Mouse (Mus musculus) right cerebral cortex, postnatal 4 days (tissue): Measurements from ENCODE around the gene Lrrn4cl.
"Not testable (repeated sequence)": the region's sequence is repeated elsewhere in the genome, so short reads cannot be mapped to it uniquely, and the experiment has no call there.

Experiments
- DNase-seq: peaks from one replicate; pipeline ENCODE4 v3.0.0-alpha.2; 2022

Lrrn4cl gene

DNA sequence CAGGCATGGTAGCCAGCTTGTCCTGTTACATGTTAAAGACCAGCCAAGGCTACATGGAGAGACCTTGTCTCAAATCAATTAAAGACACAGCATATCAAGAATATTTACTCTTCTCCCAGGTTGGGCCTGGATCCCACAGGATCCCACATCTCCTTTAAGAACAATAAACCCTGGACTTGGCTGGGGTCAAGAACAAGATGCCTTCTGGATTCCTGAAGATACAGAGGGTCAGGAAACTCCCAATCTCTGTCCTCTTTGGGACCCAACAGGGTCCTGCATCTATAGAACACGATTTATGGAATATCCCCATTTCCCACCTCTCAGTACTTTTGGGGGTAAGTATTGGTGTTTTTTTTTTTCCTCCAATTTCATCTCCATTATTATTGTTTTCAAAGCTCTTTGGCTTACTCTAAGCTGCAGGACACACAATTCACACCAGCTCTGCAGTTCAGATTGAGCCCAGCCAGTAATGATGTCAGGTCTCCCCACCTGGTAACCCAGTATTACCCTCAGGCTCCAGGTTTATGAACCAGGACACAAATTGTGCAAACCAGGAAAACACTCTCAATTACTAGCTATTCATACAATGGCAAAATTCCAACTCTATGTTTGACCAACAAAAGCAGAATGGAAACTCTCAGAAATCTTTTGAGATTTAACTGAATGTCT, 36.5 kb downstream of the Lrrn4cl start:
- DNase-seq = no peak

DNA sequence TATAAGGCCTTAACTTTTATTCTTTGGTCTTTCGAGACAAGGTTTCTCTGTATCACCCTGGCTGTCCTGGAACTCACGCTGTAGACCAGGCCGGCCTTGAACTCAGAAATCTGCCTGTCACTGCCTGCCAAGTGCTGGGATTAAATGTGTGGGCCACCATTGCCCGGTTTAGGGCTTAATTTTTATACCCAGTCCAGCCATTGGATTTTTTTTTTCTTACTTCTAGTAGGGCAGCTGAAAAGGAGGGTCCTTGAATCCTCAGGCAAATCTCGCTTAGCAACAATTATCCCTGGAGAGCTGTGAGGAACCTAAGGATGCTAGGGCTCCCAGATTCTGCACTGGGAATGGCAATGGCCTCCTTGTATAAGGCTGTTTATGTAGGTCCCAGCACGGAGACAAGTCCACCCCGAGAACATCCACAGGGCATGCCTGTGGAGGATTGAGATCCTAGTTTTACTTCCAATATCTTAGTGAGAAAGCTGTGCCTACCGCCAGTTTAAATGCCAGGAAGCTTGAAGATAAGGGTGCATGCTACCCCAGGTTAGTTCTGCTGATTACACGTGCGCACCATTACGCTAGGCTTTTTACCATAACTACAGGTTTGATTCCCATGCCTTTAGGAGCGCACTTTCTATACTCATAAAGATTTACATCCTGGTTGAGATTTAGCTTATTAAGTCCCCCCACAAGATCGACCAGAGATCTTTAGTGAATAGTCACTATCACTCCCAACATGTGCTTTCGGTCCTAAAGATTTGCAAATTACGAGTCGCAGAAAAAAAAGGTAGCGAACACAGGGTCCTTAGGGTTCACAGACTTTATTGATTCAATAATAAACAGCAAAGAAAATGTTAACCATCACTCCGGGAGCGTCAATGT, 37.3 kb downstream of the Lrrn4cl start:
- DNase-seq = no peak

GRCm38 (mm10) chr19:8888511-8889385, 38.2 kb downstream of the Lrrn4cl start, which contains the start of the genes 1810009A15Rik and Gm49416:
TSS of gene 1810009A15Rik (plus strand) at chr19:8888853.
TSS of gene Gm49416 (plus strand) at chr19:8888926.
- peak; percentile 93 for DNase-seq

- peak; percentile 82 for DNase-seq
These were observed 42.5 kb downstream of the Lrrn4cl start, which contains the start of gene Ints5 for GRCm38 (mm10) chr19:8892829-8893766. TSS of gene Ints5 (plus strand) at chr19:8893005.

- DNase-seq = no peak
These were observed 44.9 kb downstream of the Lrrn4cl start for GRCm38 (mm10) chr19:8895397-8895960.

DNA sequence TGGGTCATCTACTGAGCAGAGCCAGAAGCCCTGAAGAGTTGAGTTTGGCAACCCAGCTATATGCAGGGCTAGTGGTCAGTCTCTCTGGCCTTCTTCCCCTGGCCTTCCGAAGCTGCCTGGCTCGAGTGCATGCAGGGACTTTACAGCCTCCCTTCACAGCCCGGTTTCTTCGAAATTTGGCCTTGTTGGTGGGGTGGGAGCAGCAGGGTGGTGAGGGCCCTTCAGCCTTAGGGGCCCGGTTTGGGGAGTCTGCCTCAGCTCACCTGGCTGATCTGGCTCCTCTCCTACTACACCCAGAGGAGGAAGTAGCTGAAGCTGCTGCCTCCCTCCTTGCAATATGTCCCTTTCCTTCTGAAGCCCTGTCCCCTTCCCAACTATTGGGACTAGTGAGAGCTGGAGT, 45.7 kb downstream of the Lrrn4cl start:
- DNase-seq = not testable (repeated sequence)

DNA sequence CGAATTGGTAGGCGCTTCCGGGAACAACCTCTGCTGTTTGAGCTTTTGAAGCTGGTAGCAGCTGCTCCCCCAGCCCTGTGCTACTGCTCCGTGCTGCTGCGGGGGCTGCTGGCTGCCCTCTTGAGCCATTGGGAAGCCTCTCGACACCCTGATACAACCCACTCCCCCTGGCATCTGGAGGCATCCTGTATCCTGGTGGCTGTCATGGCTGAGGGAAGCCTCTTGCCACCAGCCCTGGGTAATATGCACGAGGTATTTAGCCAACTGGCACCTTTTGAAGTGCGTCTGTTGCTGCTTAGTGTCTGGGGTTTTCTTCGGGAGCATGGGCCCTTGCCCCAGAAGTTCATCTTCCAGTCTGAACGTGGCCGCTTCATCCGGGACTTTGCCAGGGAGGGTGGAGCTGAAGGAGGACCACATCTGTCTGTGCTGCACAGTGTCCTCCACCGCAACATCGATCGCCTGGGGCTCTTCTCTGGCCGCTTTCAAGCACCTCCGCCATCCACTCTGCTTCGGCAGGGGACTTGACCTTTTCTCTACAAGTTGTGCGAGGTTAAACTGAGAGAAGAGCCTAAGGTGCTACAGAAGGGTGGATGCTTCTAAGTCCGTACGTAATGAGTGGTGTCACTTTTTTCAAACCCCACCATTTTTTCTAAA, 46.8 kb downstream of the Lrrn4cl start:
- peak; percentile 44 for DNase-seq

GRCm38 (mm10) chr19:8897865-8898495, 47.4 kb downstream of the Lrrn4cl start, which contains the start of gene Ganab:
TSS of gene Ganab (plus strand) at chr19:8898071.
- DNase-seq = peak; percentile 92

- no peak for DNase-seq
These were observed 48.0 kb downstream of the Lrrn4cl start for GRCm38 (mm10) chr19:8898576-8898975.

- DNase-seq = no peak
These were observed 48.5 kb downstream of the Lrrn4cl start for GRCm38 (mm10) chr19:8899079-8899478.

DNA sequence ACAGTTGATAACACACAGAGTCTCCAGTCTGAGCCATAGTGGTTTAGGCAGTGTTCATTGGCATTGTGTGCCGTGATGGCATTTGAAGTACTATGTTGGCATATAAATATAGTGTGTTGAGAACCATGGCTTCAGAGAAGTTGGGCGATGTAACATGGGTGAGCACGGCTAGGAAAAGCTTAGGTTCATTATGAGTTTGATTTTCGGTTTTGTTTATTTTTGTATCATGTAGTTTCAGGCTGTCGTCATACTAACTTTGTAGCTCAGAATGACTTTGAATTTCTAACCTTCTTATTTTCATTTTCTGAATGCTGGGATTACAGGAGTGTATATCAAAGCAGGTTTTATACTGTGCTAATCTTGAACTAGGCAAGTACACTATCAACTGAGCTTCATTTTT, 52.8 kb downstream of the Lrrn4cl start:
- no peak for DNase-seq
